Mouse (Mus musculus): ENCODE data around the gene Npff. TPM values are rescaled to one million over a fixed set of nuclear protein-coding genes. Genes with fewer than 3 reads are reported as not detected.

The Npff gene
- polyA plus RNA-seq (2012; rRNA removed) = 4.2 and 6.4 TPM in 2 replicates

DNA sequence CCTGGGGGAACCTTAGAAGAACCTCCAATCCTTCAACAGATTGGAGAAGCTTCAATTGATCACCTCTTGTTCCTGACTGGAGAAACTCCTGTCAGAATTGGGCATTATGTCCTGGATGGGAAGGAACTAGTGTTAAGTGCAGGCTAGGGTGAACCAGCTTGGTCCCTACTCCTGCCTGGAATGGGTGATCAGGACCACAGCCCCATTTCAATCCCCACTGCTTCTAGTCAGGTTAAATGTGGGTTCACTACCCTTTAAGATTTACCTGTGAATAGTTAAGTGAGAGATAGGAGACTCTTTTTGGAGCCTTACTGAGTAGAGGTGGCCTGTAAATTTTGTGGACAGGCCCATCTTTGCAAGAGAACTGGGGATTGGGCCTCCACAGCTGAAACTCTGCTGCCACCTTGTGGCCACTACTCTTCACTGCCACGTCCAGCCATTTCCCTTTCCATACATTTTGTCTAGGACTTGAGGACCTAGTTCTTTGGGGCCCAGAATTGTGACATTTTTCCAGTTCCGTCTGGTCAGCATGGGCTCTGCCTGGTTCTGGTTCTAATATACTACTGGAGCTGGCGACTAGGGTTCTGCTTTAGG, at the start of gene Npff:
Npff (minus strand) TSS at position 51 of the 594 bp plus-strand sequence.

DNA sequence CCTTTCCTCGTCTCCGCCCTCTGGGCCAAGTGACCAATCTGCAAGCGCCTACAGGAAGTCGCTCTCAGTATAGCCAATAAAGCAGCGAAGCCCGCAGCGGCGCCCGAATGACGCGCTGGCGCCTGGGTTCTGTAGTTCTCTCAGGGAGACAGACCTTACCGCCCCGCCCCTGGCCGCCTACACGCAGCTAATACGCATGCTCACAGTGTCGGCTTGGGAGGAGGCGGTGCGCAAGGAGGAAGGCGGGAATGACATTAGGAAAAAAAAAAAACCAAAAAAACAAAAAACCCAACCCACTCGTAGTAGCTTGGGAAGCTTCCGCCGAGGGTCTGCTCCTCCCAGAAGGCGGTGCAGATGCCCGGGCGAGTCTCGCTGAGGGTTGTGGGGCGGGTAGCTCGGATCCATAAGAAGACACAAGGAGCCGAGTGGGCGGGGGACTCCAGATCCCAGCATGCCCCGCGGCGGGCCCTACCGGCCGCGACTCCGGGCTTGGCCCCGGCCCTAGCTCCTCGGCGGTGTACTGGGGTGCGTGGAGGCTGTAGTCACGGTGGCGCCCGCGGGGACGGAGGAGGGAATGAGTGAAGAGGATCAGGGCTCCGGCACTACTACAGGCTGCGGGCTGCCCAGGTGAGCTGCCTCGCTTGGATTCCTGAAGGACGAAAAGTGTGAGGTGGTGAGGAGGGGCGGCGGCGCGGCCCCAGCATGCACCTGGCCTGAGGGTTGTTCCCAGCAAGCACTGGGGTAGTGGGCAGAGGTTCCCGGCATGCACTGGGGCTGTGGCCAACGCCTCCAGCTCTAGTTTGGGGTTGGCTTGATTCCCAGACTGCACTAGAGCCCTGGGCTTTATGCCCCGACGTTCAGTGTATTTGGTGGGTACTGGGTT, 6.5 kb downstream of the Npff start, which contains the start of gene Tarbp2:
Tarbp2 (plus strand) TSS at position 217 of the 883 bp plus-strand sequence.

DNA sequence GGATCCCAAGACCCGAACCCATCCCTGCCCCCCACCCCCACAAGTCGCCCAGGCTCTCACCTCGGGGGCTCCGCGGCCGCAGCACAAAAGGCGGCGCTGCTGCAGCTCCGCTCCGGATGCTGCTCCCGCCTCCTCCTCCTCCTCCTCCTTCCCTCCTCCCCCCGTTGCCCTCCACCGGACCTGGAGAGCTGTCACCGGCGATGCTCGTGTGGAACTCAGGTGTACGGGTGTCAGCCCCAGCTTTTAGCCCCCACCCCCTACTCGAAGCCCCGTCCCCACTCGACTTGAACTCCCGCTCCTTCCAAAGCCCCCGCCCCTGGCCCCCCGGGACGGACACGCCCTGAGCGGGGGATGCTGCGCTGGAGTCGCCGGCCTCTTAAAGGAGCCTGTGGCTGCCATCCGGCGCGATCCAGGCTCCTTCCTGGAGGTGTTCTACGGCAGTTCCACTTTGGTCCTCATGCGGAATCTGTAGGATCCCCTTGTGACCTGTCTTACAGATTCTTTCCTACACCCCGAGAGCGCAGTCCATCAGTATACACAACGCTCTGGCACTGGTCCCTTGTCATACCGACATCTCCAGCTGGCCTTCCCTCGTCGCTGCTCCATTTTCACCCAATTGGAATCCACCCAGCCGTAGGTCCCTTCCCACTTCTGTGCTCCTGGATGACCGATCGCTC, 7.9 kb downstream of the Npff start, which contains the start of gene Map3k12:
Map3k12 (minus strand) TSS at position 337 of the 677 bp plus-strand sequence.

DNA sequence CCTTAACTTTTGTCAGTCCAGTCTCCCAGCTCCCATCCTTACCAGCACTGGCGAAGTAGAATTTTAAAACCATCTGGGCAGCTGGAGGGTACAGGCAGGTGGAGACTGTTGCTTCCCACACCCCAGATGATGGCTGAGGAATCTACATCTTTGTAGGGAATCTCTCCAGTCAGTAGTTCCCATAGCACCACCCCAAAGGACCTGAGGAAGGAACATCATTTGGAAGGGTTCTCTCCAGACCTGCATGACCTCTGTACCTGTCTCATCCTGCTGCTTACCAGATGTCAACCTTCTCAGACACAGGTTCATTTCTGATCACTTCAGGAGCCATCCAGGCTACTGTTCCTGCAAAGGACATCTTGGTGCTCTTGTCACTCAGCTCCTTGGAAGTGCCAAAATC, 21.3 kb downstream of the Npff start, which contains the start of gene Gm10337:
Gm10337 (plus strand) TSS at position 276 of the 400 bp plus-strand sequence.

Other genes starting within 250 kb of the Npff start
- 33.8 and 34.8 TPM in 2 replicates for gene Mfsd5, start 245.5 kb downstream of the Npff start, polyA plus RNA-seq (2012; rRNA removed)
- 45.6 and 46.7 TPM in 2 replicates for gene Espl1, start 228.7 kb downstream of the Npff start, polyA plus RNA-seq (2012; rRNA removed)
- gene Pfdn5, start 198.8 kb downstream of the Npff start, polyA plus RNA-seq (2012; rRNA removed) = 419 and 461 TPM in 2 replicates
- 106 and 130 TPM in 2 replicates for gene Myg1, start 193.2 kb downstream of the Npff start, polyA plus RNA-seq (2012; rRNA removed)
- gene Aaas, start 174.2 kb downstream of the Npff start, polyA plus RNA-seq (2012; rRNA removed) = 63.0 and 69.9 TPM in 2 replicates
- gene Sp7, start 157.8 kb downstream of the Npff start, polyA plus RNA-seq (2012; rRNA removed) = 0.40 and 1.6 TPM in 2 replicates
- gene Sp1, start 118.8 kb downstream of the Npff start, polyA plus RNA-seq (2012; rRNA removed) = 20.3 and 35.0 TPM in 2 replicates
- 0.61 and 1.5 TPM in 2 replicates for gene Amhr2, start 79.6 kb downstream of the Npff start, polyA plus RNA-seq (2012; rRNA removed)
- 62.1 and 64.4 TPM in 2 replicates for gene Prr13, start 65.9 kb downstream of the Npff start, polyA plus RNA-seq (2012; rRNA removed)
- 452 and 807 TPM in 2 replicates for gene Pcbp2, start 54.4 kb downstream of the Npff start, polyA plus RNA-seq (2012; rRNA removed)
- not detected in 2 replicates for gene Gm10337, start 21.2 kb downstream of the Npff start, polyA plus RNA-seq (2012; rRNA removed)
- 38.4 and 39.6 TPM in 2 replicates for gene Map3k12, start 7.9 kb downstream of the Npff start, polyA plus RNA-seq (2012; rRNA removed)
- 88.9 and 120 TPM in 2 replicates for gene Tarbp2, start 6.8 kb downstream of the Npff start, polyA plus RNA-seq (2012; rRNA removed)
- not detected in 2 replicates for gene Gm28047, start 100.1 kb upstream of the Npff start, polyA plus RNA-seq (2012; rRNA removed)
- 31.9 and 51.9 TPM in 2 replicates for gene Atf7, start 100.5 kb upstream of the Npff start, polyA plus RNA-seq (2012; rRNA removed)
- 343 and 632 TPM in 2 replicates for gene Atp5g2, start 147.4 kb upstream of the Npff start, polyA plus RNA-seq (2012; rRNA removed)
- gene Calcoco1, start 197.2 kb upstream of the Npff start, polyA plus RNA-seq (2012; rRNA removed) = 35.8 and 56.1 TPM in 2 replicates